Mouse (Mus musculus) CH12.LX (cell line): ENCODE measurements around the gene Rassf5.

ENCODE experiments used
- CHD1 ChIP-seq: IDR thresholded peaks from 2 replicates; pipeline ENCODE4 v1.6.1; 2012; ENCODE audit warnings: low read depth, low read length, improper control_type of control experiment, inconsistent platforms
- CHD2 ChIP-seq: IDR thresholded peaks from 2 replicates; pipeline ENCODE4 v1.6.1; 2011; ENCODE audit warnings: low read length, improper control_type of control experiment
- CTCF ChIP-seq, 2 experiments: IDR thresholded peaks in 1 of 2; conservative IDR thresholded peaks in 1 of 2; 2 replicates each; pipeline ENCODE4 v1.5.1; 2011 to 2012; ENCODE audit warnings: low read depth in 2 of 2, low read length in 2 of 2, improper control_type of control experiment in 1 of 2, inconsistent platforms in 1 of 2, mild to moderate bottlenecking in 1 of 2, moderate library complexity in 1 of 2
- E2F4 ChIP-seq: IDR thresholded peaks from 2 replicates; pipeline ENCODE4 v1.6.1; 2011; ENCODE audit warnings: low read depth, low read length, improper control_type of control experiment; ENCODE audit not compliant: insufficient replicate concordance
- EP300 ChIP-seq: IDR thresholded peaks from 2 replicates; pipeline ENCODE4 v1.6.1; 2011; ENCODE audit warnings: low read length, improper control_type of control experiment
- GABPA ChIP-seq: IDR thresholded peaks from 2 replicates; pipeline ENCODE4 v1.6.1; 2012; ENCODE audit warnings: low read depth, low read length, improper control_type of control experiment, inconsistent platforms; ENCODE audit not compliant: insufficient replicate concordance
- IRF4 ChIP-seq: IDR thresholded peaks from 2 replicates; pipeline ENCODE4 v1.6.1; 2014; ENCODE audit warnings: low read depth, mild to moderate bottlenecking, inconsistent platforms, low read length, improper control_type of control experiment
- MXI1 ChIP-seq: IDR thresholded peaks from 2 replicates; pipeline ENCODE4 v1.6.1; 2011; ENCODE audit warnings: mild to moderate bottlenecking, low read depth, low read length, improper control_type of control experiment
- ZC3H11A ChIP-seq: IDR thresholded peaks from 2 replicates; pipeline ENCODE4 v1.6.1; 2012; ENCODE audit warnings: low read depth, mild to moderate bottlenecking, inconsistent platforms, low read length, improper control_type of control experiment
- ZKSCAN1 ChIP-seq: IDR thresholded peaks from 2 replicates; pipeline ENCODE4 v1.6.1; 2012; ENCODE audit warnings: low read depth, inconsistent platforms, low read length, improper control_type of control experiment, borderline replicate concordance
- ZMIZ1 ChIP-seq: IDR thresholded peaks from 2 replicates; pipeline ENCODE4 v1.6.1; 2012; ENCODE audit warnings: low read depth, mild to moderate bottlenecking, inconsistent platforms, low read length, improper control_type of control experiment

DNA sequence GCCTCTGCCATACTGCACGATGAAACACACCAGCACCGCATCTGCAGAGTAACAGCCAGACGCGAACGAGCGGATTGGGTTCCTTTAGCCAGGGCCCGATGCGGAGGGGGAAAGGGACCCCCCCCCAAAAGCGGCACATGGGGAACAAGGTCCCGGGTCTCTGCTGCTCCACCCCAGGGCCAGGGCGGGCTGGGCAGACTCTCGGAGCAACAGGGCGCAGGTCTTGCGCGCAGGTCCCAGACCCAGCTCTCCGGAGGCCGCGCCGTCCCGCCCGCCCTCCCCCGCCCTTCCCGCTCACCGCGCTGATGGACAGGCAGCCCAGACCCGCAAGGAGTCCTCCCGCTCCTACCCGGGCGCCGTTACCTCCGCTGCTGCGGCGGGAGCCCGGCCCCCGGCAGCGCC lies 107.3 kb downstream of the Rassf5 start:
- no peak for TF ChIP-seq CHD2
- TF ChIP-seq ZKSCAN1, result no peak
- TF ChIP-seq CTCF (conservative IDR thresholded peaks at IDR 0.05 in 1 of 2, IDR thresholded peaks at IDR 0.05 in 1 of 2; ENCODE audit: low read depth in 2 of 2, low read length in 2 of 2), result no peak
- no peak for TF ChIP-seq EP300
- TF ChIP-seq GABPA, result no peak
- TF ChIP-seq MXI1, result no peak
- TF ChIP-seq E2F4, result no peak
- TF ChIP-seq ZC3H11A, result no peak
- TF ChIP-seq CHD1, result no peak
- TF ChIP-seq IRF4, result no peak
- TF ChIP-seq ZMIZ1, result no peak; the same call in 1 of the 2 replicates
